Mouse (Mus musculus): ENCODE data around the gene Olfr1025-ps1.

DNA sequence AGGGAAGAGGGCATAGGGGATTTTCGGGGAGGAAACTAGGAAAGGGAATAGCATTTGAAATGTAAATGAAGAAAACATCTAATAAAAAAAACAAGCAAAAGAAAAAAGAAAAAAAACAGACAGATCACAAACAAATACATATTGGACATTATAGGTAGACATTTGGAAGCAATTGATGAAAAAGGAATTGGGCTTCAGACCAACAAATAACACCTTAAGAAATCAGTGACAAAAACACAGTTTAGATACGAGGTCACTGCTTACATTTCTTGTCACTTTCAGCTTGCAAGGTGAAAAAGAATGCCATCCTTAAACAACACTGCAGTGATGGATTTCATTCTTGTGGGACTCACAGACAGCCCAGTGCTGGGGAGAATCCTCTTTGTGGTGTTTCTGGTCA, 46.7 kb upstream of the Olfr1025-ps1 start, which contains the start of gene Olfr1022:
- TF ChIP-seq HCFC1 (IDR thresholded peaks at IDR 0.05; ENCODE audit: low read depth, low read length), result no peak
- no peak for TF ChIP-seq MAFK (IDR thresholded peaks at IDR 0.05; ENCODE audit: insufficient replicate concordance, low read length)
- no peak for TF ChIP-seq POLR2A (IDR thresholded peaks at IDR 0.05; ENCODE audit: low read depth, low read length)
- no peak for TF ChIP-seq ZMIZ1 (IDR thresholded peaks at IDR 0.05; ENCODE audit: low read depth, low read length)
- TF ChIP-seq CTCF (conservative IDR thresholded peaks at IDR 0.05 in 1 of 2, IDR thresholded peaks at IDR 0.05 in 1 of 2; ENCODE audit: low read depth in 2 of 2, low read length in 2 of 2), result no peak
- no peak for TF ChIP-seq MAX (IDR thresholded peaks at IDR 0.05; ENCODE audit: low read length)
- no peak for TF ChIP-seq EP300 (IDR thresholded peaks at IDR 0.05; ENCODE audit: low read length)
